Mouse (Mus musculus): ENCODE measurements around the gene Zp3.

Gene Zp3

GRCm38 (mm10) chr5:135979904-135980303 lies at the start of gene Zp3:
Gene Zp3 (plus strand): TSS chr5:135980099.
- DNase-seq (ENCODE audit: low spot score in 2 of 2): no peak

GRCm38 (mm10) chr5:135931526-135931925 lies 48.4 kb upstream of the Zp3 start:
- DNase-seq (ENCODE audit: low spot score in 2 of 2): no peak

DNA sequence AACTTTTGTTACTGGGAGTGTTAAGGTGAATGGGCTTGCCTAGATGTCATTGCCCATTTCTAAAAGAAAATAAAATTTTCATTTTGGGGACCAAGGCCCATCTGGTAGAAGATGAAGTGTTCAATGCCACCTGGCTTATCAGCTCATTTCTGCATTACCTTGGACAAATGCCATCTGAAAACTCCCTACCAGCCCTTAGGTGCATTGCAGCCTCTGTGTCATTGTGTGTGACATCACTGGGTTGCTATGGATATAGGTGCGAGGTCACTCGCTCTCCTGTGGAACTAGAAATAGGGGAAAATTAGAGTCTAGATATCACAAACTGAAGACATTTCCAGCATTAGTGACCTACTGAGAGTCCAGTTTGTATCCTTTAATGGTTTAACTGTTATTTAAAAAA lies 47.5 kb upstream of the Zp3 start:
- no peak for DNase-seq (ENCODE audit: low spot score in 2 of 2)

DNA sequence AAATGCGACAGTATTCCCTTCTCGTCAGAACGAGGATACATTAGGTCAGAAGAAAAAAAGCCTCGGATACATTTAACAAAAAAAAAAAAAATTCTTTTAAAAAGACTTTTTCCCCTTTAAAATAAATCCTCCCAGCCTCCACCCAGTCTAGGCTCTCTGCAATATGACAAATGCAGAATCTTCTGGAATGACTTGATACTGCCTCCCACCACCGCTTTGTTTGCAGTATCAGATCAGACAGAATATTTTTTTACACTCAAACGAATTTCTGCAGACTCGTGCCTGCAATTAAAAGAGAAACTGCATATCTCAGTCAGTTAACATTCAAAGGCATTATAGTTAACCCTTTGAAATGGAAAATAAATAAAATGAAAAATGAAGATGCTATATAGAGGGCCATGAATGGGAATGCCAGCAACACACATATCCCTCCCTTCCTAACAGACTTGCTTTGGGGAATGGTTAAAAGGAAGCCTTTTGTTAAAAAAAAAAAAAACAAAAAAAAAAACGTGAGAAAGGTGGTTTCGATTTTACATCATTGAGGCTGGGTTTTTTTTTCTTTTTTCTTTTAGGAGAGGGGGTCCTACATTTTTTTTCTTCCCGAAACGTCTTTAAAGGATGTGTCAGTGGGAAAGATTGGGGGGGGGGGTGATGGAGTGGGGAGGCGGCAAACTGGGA lies 46.5 kb upstream of the Zp3 start:
- no peak for DNase-seq (ENCODE audit: low spot score in 2 of 2)

- peak; percentile 70 to 83 for DNase-seq (ENCODE audit: low spot score in 2 of 2)
Observed at GRCm38 (mm10) chr5:135933900-135934441, 45.9 kb upstream of the Zp3 start.

DNA sequence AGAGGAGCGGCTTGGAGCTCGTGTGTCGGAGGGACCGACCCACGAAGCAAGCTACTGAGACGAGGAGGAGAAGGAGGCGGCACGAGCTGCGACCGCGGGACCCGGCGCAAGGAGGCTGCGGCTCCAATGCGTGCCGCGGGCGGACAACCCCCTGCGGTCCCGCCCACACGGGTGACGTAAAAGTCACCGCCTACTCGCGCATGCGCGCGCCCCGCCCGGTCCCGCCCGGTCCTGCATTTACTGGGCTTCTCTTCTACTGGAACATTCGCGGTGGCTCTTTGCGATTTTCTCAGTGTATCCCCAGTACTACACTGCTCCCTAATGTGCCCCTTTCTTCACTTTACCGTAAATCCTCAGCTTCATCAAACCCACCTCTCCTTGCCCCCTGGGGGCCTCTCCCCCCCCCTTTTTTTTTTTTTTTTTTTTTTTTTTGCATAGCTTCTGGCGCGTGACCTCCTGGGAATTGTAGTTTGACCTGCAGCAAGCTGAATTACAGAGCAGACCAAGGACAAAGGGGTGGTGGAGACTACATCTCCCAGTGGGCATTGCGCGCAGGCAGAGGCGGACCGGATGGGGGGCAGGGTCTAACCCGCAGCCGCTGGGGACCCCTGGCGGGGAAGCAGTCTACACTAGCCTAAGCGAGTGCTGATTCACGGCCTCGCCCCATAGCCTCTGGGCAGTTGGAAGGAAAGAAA lies 45.3 kb upstream of the Zp3 start, which contains the start of gene Ywhag:
Gene Ywhag, minus strand, starts transcription at position 136 of the 695 bp plus-strand sequence.
- DNase-seq (ENCODE audit: low spot score in 2 of 2): peak; percentile 98 to 99

DNA sequence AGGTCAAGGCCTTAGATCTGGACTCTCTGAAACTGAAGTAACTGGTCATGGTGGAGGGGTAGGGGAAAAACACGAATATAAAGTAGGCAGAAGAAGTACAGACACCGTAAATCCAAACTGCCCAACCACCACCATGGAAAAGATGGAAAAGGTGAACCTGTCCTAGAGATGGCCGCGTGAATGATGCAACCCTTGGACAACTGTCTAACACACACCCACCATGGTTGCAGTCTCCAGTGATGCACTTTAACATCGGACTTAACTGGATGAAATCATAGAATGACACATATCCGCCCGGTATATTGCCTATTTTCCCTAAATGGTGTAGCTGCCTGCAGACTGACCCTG lies 44.7 kb upstream of the Zp3 start:
- DNase-seq (ENCODE audit: low spot score in 2 of 2): no peak

GRCm38 (mm10) chr5:135935641-135936190 lies 44.2 kb upstream of the Zp3 start:
- no peak for DNase-seq (ENCODE audit: low spot score in 2 of 2)

- DNase-seq (ENCODE audit: low spot score in 2 of 2): no peak
Observed at GRCm38 (mm10) chr5:135940587-135940986, 39.3 kb upstream of the Zp3 start.

GRCm38 (mm10) chr5:135942710-135943109 lies 37.2 kb upstream of the Zp3 start:
- DNase-seq (ENCODE audit: low spot score in 2 of 2): no peak

- DNase-seq (ENCODE audit: low spot score in 2 of 2): no peak
Observed at GRCm38 (mm10) chr5:135945916-135946408, 33.9 kb upstream of the Zp3 start.

- DNase-seq (ENCODE audit: low spot score in 2 of 2): no peak
Observed at GRCm38 (mm10) chr5:135946621-135947020, 33.3 kb upstream of the Zp3 start.

GRCm38 (mm10) chr5:135950710-135951412 lies 29.0 kb upstream of the Zp3 start:
- DNase-seq (ENCODE audit: low spot score in 2 of 2): no peak

- DNase-seq (ENCODE audit: low spot score in 2 of 2): no peak
Observed at GRCm38 (mm10) chr5:135951660-135952059, 28.2 kb upstream of the Zp3 start.

- no peak for DNase-seq (ENCODE audit: low spot score in 2 of 2)
Observed at GRCm38 (mm10) chr5:135952830-135953229, 27.1 kb upstream of the Zp3 start.

DNA sequence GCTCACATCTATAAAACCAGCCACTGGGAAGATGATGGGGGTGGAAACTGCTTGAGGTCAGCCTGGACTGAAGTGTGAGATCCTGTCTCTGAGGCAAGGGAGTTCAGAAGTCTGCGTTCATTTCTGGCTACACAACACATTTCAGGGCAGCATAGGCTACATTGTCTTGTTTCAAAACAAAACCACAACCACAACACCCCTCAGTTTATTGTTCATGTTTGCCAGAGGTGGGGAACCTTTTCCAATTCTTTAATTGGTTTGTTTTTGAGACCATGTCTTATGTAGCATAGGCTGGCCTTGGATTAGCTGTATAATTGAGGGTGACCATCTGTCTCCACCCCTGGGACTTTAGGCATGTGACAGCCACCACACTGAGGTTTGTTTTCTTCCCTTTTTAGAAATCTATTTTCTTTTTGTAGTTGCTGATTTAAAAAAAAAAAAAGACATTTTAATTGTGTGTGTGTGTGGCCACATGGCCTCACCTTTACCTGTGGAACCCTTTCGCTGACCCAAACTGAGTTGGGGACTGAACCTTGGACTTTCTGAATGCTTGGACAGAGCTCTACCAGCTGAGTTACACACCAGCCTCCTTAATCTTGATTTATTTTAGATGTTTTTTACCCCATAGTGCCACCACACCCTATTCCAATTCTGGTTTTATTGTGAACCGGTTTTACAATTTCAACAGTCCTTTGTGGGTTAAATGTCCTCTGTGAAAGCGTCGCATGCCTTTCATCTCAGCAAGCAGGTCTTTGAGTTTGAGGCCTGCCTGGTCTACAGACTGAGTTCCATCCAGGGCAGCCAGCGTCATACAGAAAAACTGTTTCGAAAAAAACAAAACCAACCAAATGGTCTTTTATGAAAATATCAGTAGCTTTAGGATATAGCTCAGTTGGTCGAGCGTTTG lies 23.3 kb upstream of the Zp3 start:
- no peak for DNase-seq (ENCODE audit: low spot score in 2 of 2)

GRCm38 (mm10) chr5:135957207-135957974 lies 22.5 kb upstream of the Zp3 start:
- DNase-seq (ENCODE audit: low spot score in 2 of 2): peak; percentile 94 to 95

DNA sequence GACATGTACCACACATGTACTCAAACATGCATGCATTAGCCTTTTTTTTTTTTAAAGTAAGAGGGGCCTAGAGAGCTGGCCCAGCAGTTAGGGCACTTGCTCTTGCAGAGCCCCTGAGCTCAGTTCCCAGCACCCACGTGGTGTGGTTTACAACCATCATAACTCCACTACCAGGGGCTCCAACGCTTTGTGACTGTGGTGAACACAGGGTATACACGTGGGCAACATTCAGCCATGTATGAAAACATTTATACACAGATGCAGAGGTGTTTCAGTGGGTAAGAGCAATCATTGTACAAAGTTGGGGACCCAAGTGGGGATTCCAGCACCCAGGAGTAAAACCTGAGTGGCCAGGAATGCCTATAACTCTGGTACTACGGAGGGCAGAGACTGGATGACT lies 21.5 kb upstream of the Zp3 start:
- no peak for DNase-seq (ENCODE audit: low spot score in 2 of 2)

DNA sequence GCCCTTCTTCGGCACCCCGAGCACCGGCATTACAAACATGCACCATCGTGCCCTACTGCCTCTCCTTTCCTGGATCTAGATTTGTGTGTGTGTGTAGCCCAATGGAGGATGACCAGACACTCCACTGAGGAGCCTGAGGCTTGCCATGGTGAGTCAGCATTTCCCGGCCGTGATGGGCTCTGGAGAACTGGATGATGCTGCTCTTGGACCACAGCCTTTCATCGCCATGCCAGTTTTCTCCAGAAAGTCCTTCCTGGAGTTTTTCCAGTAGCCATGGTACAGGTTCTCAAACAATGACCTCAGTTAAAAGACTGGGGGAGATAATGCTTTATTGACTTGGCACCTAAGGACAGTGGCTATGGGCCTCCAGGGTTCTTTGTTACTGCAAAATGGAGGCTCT lies 20.0 kb upstream of the Zp3 start:
- no peak for DNase-seq (ENCODE audit: low spot score in 2 of 2)

GRCm38 (mm10) chr5:135960909-135961635 lies 18.8 kb upstream of the Zp3 start:
- DNase-seq (ENCODE audit: low spot score in 2 of 2): no peak
